ENCODE assay signal across 20 mouse cellular contexts in the genomic region with DNA sequence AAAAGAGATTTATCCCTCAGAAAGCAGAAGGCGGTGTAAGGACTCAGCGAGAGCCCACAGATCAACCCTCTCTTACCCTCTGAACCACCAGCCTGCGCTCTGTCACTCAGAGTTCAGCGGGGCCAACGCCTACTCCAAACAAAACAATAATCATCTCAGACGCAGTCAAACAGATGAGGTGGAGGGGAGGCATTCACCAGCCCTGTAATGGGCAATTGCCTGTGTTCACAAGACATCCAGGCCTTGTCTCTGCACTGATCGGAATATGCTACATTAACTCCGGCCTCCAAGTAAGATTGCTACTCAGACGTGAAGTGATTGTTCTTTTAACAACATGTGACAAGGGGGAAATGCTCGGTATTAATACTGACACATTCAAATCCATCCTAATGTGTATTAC.
DNase-seq lines count a peak whose midpoint lies in the region; ATAC-seq and TF ChIP-seq lines count a peak whose summit lies in the region.
"Had no signal": no experiment of that assay in that cellular context is flagged by ENCODE, and none has a peak within 500 bp of the region (broad histone marks: within the 10 kb centered on the region; RNA-seq: fewer than 3 reads in every experiment).

No protein-coding gene starts in this region.

- no peak for DNase-seq in forebrain, embryonic 10.5 days (ENCODE audit: extremely low spot score, low spot score)
- peak; percentile 17 for DNase-seq in lung, embryonic 14.5 days
- DNase-seq in lung, postnatal 10 days: no peak
- peak; percentile 13 for DNase-seq in R1 (ENCODE audit: low read depth, low spot score)
- peak; percentile 12 for DNase-seq in mesoderm, embryonic 11.5 days (ENCODE audit: low read depth, low spot score)
- DNase-seq in kidney, postnatal 36 days: no peak
- no peak for DNase-seq in spleen, postnatal 4 days (ENCODE audit: low spot score in 2 of 2)
- DNase-seq: cerebellum, adult 8-10 months; right cerebral cortex, postnatal 14 days; spleen, adult 18-20 months; thymus, adult 18-20 months; thymus, postnatal 4 days had no signal

- no peak overlapping the region for H3K27ac ChIP-seq in forebrain, embryonic 12.5 days
- H3K27ac ChIP-seq in forebrain, embryonic 10.5 days: no peak overlapping the region
- no peak overlapping the region for H3K27ac ChIP-seq in lung, embryonic 14.5 days (ENCODE audit: low read depth)
- H3K27ac ChIP-seq: embryonic facial prominence, embryonic 13.5 days; hindbrain, embryonic 15.5 days; limb, embryonic 15.5 days; liver, embryonic 15.5 days; neural tube, embryonic 13.5 days had no signal

- H3K36me3 ChIP-seq in forebrain, embryonic 12.5 days (replicated peaks): no peaks in the 10 kb centered on the region
- no peaks in the 10 kb centered on the region for H3K36me3 ChIP-seq in forebrain, embryonic 10.5 days (replicated peaks)
- no peaks in the 10 kb centered on the region for H3K36me3 ChIP-seq in lung, embryonic 14.5 days (ENCODE audit: insufficient read depth)
- H3K36me3 ChIP-seq: embryonic facial prominence, embryonic 13.5 days; hindbrain, embryonic 15.5 days; limb, embryonic 15.5 days; liver, embryonic 15.5 days; neural tube, embryonic 13.5 days had no signal

- WGBS in forebrain, embryonic 12.5 days: 43% methylated on average over 10 of the region's 10 CpGs
- 71% methylated on average over 10 of the region's 10 CpGs for WGBS in forebrain, embryonic 10.5 days
- WGBS in lung, embryonic 14.5 days: 33% methylated on average over 10 of the region's 10 CpGs

- ATAC-seq in forebrain, embryonic 12.5 days (ENCODE audit: low FRiP score): peak; percentile 60
- no peak for ATAC-seq in lung, embryonic 14.5 days (ENCODE audit: insufficient read depth)
- ATAC-seq: intestine, embryonic 16.5 days; lung, postnatal 0 days had no signal

- H3K4me2 ChIP-seq in forebrain, embryonic 12.5 days: no peak overlapping the region
- no peak overlapping the region for H3K4me2 ChIP-seq in lung, embryonic 14.5 days
- H3K4me2 ChIP-seq: embryonic facial prominence, embryonic 13.5 days; hindbrain, embryonic 15.5 days; limb, embryonic 15.5 days; liver, embryonic 15.5 days; neural tube, embryonic 13.5 days had no signal

- H3K4me3 ChIP-seq in forebrain, embryonic 12.5 days (replicated peaks): no peak overlapping the region
- H3K4me3 ChIP-seq in forebrain, embryonic 10.5 days: no peak overlapping the region
- no peak overlapping the region for H3K4me3 ChIP-seq in lung, embryonic 14.5 days (ENCODE audit: low read depth, low read length)
- H3K4me3 ChIP-seq: embryonic facial prominence, embryonic 13.5 days; hindbrain, embryonic 15.5 days; limb, embryonic 15.5 days; liver, embryonic 15.5 days; neural tube, embryonic 13.5 days had no signal

- no peak for TF ChIP-seq CTCF in lung, embryonic 14.5 days (IDR thresholded peaks at IDR 0.05; ENCODE audit: low read depth)

- no peaks in the 10 kb centered on the region for H3K27me3 ChIP-seq in forebrain, embryonic 12.5 days
- H3K27me3 ChIP-seq in forebrain, embryonic 10.5 days (ENCODE audit: poor library complexity, severe bottlenecking): no peaks in the 10 kb centered on the region
- H3K27me3 ChIP-seq in lung, embryonic 14.5 days (ENCODE audit: insufficient read depth, low read length): no peaks in the 10 kb centered on the region
- H3K27me3 ChIP-seq: embryonic facial prominence, embryonic 13.5 days; hindbrain, embryonic 15.5 days; limb, embryonic 15.5 days; liver, embryonic 15.5 days; neural tube, embryonic 13.5 days had no signal

- peaks cover 14% of the 10 kb centered on the region for H3K4me1 ChIP-seq in forebrain, embryonic 12.5 days
- H3K4me1 ChIP-seq in forebrain, embryonic 10.5 days: peaks cover 6% of the 10 kb centered on the region; the same call in 1 of the 2 replicates
- H3K4me1 ChIP-seq in lung, embryonic 14.5 days (ENCODE audit: insufficient read depth): no peaks in the 10 kb centered on the region
- H3K4me1 ChIP-seq: embryonic facial prominence, embryonic 13.5 days; limb, embryonic 15.5 days; liver, embryonic 15.5 days had no signal

- 0 out of 2 replicates have a peak, but pooled peaks cover 8% of the 10 kb centered on the region for H3K9me3 ChIP-seq in forebrain, embryonic 12.5 days
- 0 out of 2 replicates have a peak, but pooled peaks cover 6% of the 10 kb centered on the region for H3K9me3 ChIP-seq in forebrain, embryonic 10.5 days
- no peaks in the 10 kb centered on the region for H3K9me3 ChIP-seq in lung, embryonic 14.5 days (ENCODE audit: low read depth, low read length)
- H3K9me3 ChIP-seq: embryonic facial prominence, embryonic 13.5 days; hindbrain, embryonic 15.5 days; limb, embryonic 15.5 days; neural tube, embryonic 13.5 days had no signal

- no peak overlapping the region for H3K9ac ChIP-seq in forebrain, embryonic 12.5 days
- no peak overlapping the region for H3K9ac ChIP-seq in lung, embryonic 14.5 days
- H3K9ac ChIP-seq: embryonic facial prominence, embryonic 13.5 days; hindbrain, embryonic 15.5 days; limb, embryonic 15.5 days; liver, embryonic 15.5 days; neural tube, embryonic 13.5 days had no signal

Comparison
In these comparisons a context has a peak if more than half of its experiments do, and no peak if none do; other contexts are left out.
1. DNase-seq: peak in lung, embryonic 14.5 days (single experiment), R1 (single experiment) and mesoderm, embryonic 11.5 days (single experiment); none in forebrain, embryonic 10.5 days (single experiment), lung, postnatal 10 days (single experiment), kidney, postnatal 36 days (0 of 2) and spleen, postnatal 4 days (0 of 2).